Mouse (Mus musculus) heart, adult 2 months (tissue): ENCODE data around the gene Rgsl1.

Experiments
- CTCF ChIP-seq: fragments of 200-600 bp; IDR thresholded peaks from 2 replicates; pipeline ENCODE4 v1.8.1; 2022; ENCODE audit warnings: antibody characterized with exemption, mild to moderate bottlenecking, moderate library complexity
- POLR2A ChIP-seq: fragments of 200-500 bp; IDR thresholded peaks from 2 replicates; pipeline ENCODE4 v1.6.1; 2011; ENCODE audit warnings: mild to moderate bottlenecking, low read depth, low read length, control low read depth; ENCODE audit not compliant: insufficient read depth

DNA sequence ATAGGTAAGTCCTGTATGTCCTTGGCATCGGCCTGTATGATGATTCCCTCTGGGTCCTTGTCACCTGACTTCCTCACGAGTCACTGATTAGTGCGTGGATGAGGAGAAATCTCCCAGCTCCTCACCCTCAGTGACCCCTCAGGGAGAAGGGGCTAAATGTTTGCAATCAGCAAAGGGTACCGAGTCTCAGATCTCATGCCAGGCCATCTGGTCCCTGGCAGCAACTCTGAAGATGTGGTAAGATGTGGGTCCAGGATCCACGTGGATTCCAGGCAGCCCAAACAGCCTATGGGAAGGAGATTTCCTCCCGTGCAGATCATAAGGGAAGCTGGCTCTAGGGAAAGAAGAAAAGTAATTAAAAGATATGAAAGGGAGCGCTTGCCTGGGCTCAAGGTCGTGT is 12.0 kb upstream of the Rgsl1 start:
- no peak for TF ChIP-seq CTCF
- TF ChIP-seq POLR2A, result no peak
